Mouse (Mus musculus) mature B cell (primary cell): ENCODE results near the gene Xpo1.
"Not testable (repeated sequence)": the region's sequence is repeated elsewhere in the genome, so short reads cannot be mapped to it uniquely, and the experiment has no call there.

Experiments used
- in situ Hi-C: fragments of 300-500 bp; cut with MboI; formaldehyde crosslinking; loops from 2 replicates; pipeline ENCODE4 v1.14.3; 2019

The Xpo1 gene

GRCm38 (mm10) chr11:23297379-23297778 lies 41.5 kb downstream of the Xpo1 start:
- in situ Hi-C loops: no loop called here

GRCm38 (mm10) chr11:23298301-23298700 lies 42.5 kb downstream of the Xpo1 start:
- in situ Hi-C loops: no loop called here

- in situ Hi-C loops: no loop called here
Measured at GRCm38 (mm10) chr11:23299910-23300309, 44.1 kb downstream of the Xpo1 start.

GRCm38 (mm10) chr11:23303126-23303525 lies 47.3 kb downstream of the Xpo1 start:
- in situ Hi-C loops: no loop called here

GRCm38 (mm10) chr11:23305101-23305672 lies 49.3 kb downstream of the Xpo1 start:
- in situ Hi-C loops: not testable (repeated sequence)

GRCm38 (mm10) chr11:23305673-23306608 lies 50.1 kb downstream of the Xpo1 start:
- in situ Hi-C loops: no loop called here

- in situ Hi-C loops: no loop called here
Measured at GRCm38 (mm10) chr11:23306764-23307565, 51.1 kb downstream of the Xpo1 start, which contains the start of gene Usp34. Usp34 (plus strand) TSS chr11:23306895.

- in situ Hi-C loops: no loop called here
Measured at GRCm38 (mm10) chr11:23307566-23307920, 51.7 kb downstream of the Xpo1 start.

GRCm38 (mm10) chr11:23313496-23313895 lies 57.7 kb downstream of the Xpo1 start:
- in situ Hi-C loops: no loop called here

- in situ Hi-C loops: no loop called here
Measured at GRCm38 (mm10) chr11:23329413-23329812, 73.6 kb downstream of the Xpo1 start.

GRCm38 (mm10) chr11:23332136-23332535 lies 76.3 kb downstream of the Xpo1 start:
- in situ Hi-C loops: no loop called here

GRCm38 (mm10) chr11:23335160-23335559 lies 79.3 kb downstream of the Xpo1 start:
- in situ Hi-C loops: no loop called here
